Mouse (Mus musculus) T-helper 2 cell (primary cell): Measurements from ENCODE around the gene Kirrel3.

ENCODE experiments used
- in situ Hi-C: fragments of 300-600 bp; cut with MboI, MseI; formaldehyde crosslinking; loops from one replicate; pipeline ENCODE4 v1.15.1; 2025; ENCODE audit warnings: high pct_unique_total_duplicates

Kirrel3 gene

GRCm38 (mm10) chr9:34603750-34604149, 118.1 kb downstream of the Kirrel3 start:
- in situ Hi-C loops: no loop called here

GRCm38 (mm10) chr9:34604931-34605330, 119.2 kb downstream of the Kirrel3 start:
- in situ Hi-C loops: no loop called here

GRCm38 (mm10) chr9:34605486-34605885, 119.8 kb downstream of the Kirrel3 start:
- in situ Hi-C loops: no loop called here

GRCm38 (mm10) chr9:34607976-34608375, 122.3 kb downstream of the Kirrel3 start:
- in situ Hi-C loops: no loop called here

GRCm38 (mm10) chr9:34612886-34613769, 127.4 kb downstream of the Kirrel3 start:
- in situ Hi-C loops: no loop called here

- in situ Hi-C loops: no loop called here
These were observed 132.4 kb downstream of the Kirrel3 start for GRCm38 (mm10) chr9:34618099-34618498.

- in situ Hi-C loops: no loop called here
These were observed 134.2 kb downstream of the Kirrel3 start for GRCm38 (mm10) chr9:34619913-34620312.

GRCm38 (mm10) chr9:34623526-34623925, 137.8 kb downstream of the Kirrel3 start:
- in situ Hi-C loops: no loop called here

GRCm38 (mm10) chr9:34624021-34624420, 138.3 kb downstream of the Kirrel3 start:
- in situ Hi-C loops: no loop called here

- in situ Hi-C loops: no loop called here
These were observed 143.1 kb downstream of the Kirrel3 start for GRCm38 (mm10) chr9:34628841-34629240.

GRCm38 (mm10) chr9:34635696-34636095, 150.0 kb downstream of the Kirrel3 start:
- in situ Hi-C loops: no loop called here

GRCm38 (mm10) chr9:34643917-34644316, 158.2 kb downstream of the Kirrel3 start:
- in situ Hi-C loops: no loop called here

GRCm38 (mm10) chr9:34644392-34644791, 158.7 kb downstream of the Kirrel3 start:
- in situ Hi-C loops: no loop called here

GRCm38 (mm10) chr9:34646831-34647230, 161.1 kb downstream of the Kirrel3 start:
- in situ Hi-C loops: no loop called here

- in situ Hi-C loops: no loop called here
These were observed 166.6 kb downstream of the Kirrel3 start for GRCm38 (mm10) chr9:34652278-34652677.

GRCm38 (mm10) chr9:34653141-34653540, 167.4 kb downstream of the Kirrel3 start:
- in situ Hi-C loops: no loop called here

GRCm38 (mm10) chr9:34660566-34660965, 174.9 kb downstream of the Kirrel3 start:
- in situ Hi-C loops: no loop called here

- in situ Hi-C loops: no loop called here
These were observed 177.7 kb downstream of the Kirrel3 start for GRCm38 (mm10) chr9:34663412-34663811.

- in situ Hi-C loops: no loop called here
These were observed 179.9 kb downstream of the Kirrel3 start for GRCm38 (mm10) chr9:34665361-34666129.

- in situ Hi-C loops: no loop called here
These were observed 181.5 kb downstream of the Kirrel3 start for GRCm38 (mm10) chr9:34667182-34667581.

GRCm38 (mm10) chr9:34670906-34671305, 185.2 kb downstream of the Kirrel3 start:
- in situ Hi-C loops: no loop called here

GRCm38 (mm10) chr9:34686798-34687197, 201.1 kb downstream of the Kirrel3 start:
- in situ Hi-C loops: no loop called here

- in situ Hi-C loops: no loop called here
These were observed 202.7 kb downstream of the Kirrel3 start for GRCm38 (mm10) chr9:34688358-34688757.
